Mouse (Mus musculus): ENCODE data around the gene Mrps7.

GRCm38 (mm10) chr11:115564961-115565360 lies 38.8 kb upstream of the Mrps7 start:
- no peak for TF ChIP-seq CTCF (IDR thresholded peaks at IDR 0.05 in 2 of 3, conservative IDR thresholded peaks at IDR 0.05 in 1 of 3; ENCODE audit: control insufficient read depth in 1 of 3, insufficient read depth in 1 of 3, low read depth in 2 of 3, low read length in 3 of 3, poor library complexity in 1 of 3, severe bottlenecking in 1 of 3)
- no peak for TF ChIP-seq MEF2A (IDR thresholded peaks at IDR 0.05; ENCODE audit: extremely low read depth, insufficient replicate concordance, low read depth, low read length, poor library complexity, severe bottlenecking)
- TF ChIP-seq NELFE (IDR thresholded peaks at IDR 0.05; ENCODE audit: low read depth, low read length) = no peak
- no peak for TF ChIP-seq USF1 (IDR thresholded peaks at IDR 0.05; ENCODE audit: low read depth, low read length)
- TF ChIP-seq POLR2A (IDR thresholded peaks at IDR 0.05; ENCODE audit: control insufficient read depth in 1 of 2, insufficient read depth in 1 of 2, low read depth in 1 of 2, low read length in 2 of 2, poor library complexity in 1 of 2) = no peak
- TF ChIP-seq MAX (IDR thresholded peaks at IDR 0.05; ENCODE audit: low read length) = no peak
- TF ChIP-seq RCOR1 (IDR thresholded peaks at IDR 0.05; ENCODE audit: low read depth, low read length) = no peak
- no peak for TF ChIP-seq KAT2A (conservative IDR thresholded peaks at IDR 0.05; ENCODE audit: low read depth, low read length)
- TF ChIP-seq GATA1 (IDR thresholded peaks at IDR 0.05; ENCODE audit: low read depth, low read length) = no peak
- TF ChIP-seq NRF1 (IDR thresholded peaks at IDR 0.05; ENCODE audit: insufficient read depth, low read depth, low read length, poor library complexity, severe bottlenecking) = no peak
- no peak for TF ChIP-seq EP300 (IDR thresholded peaks at IDR 0.05; ENCODE audit: low read depth in 1 of 2, low read length in 2 of 2)

Data from MEL (cell line).